Mouse (Mus musculus) central nervous system, embryonic 11.5 days (tissue): ENCODE measurements around the gene Ttc12. TPM values are rescaled to one million over a fixed set of nuclear protein-coding genes. Genes with fewer than 3 reads are reported as not detected.

Source experiments
- polyA plus RNA-seq: library from polyadenylated mRNA; depleted of rRNA; stranded (reverse); fragments of >200 nt; gene quantifications from 2 replicates; pipeline ENCODE4 v1.2.3, GENCODE M21; 2012; rRNA removed

The Ttc12 gene
- polyA plus RNA-seq, result 3.0 and 4.1 TPM in 2 replicates

DNA sequence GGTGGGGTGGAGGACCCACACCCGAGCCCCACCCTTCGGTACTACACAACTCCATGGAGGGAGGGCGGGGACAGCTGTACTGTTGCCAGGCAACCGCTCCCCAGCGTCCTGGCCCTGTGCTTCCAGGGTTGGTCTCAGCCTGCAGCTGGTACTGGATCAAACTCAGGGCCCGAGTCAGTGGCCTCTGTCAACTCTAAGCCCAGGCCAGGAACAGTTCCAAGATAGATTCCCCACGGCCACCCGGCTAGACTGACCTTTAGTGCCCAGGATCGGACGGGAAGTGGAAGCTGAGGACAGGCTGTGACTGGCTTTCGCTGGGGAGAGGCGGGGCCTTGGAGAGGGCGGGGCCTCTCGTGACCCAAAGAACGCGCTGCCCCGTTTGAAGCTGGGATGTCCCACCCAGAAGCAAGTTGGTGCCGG is at the start of gene Ttc12:
TSS of gene Ttc12 (minus strand) at position 334 of the 420 bp plus-strand sequence.

DNA sequence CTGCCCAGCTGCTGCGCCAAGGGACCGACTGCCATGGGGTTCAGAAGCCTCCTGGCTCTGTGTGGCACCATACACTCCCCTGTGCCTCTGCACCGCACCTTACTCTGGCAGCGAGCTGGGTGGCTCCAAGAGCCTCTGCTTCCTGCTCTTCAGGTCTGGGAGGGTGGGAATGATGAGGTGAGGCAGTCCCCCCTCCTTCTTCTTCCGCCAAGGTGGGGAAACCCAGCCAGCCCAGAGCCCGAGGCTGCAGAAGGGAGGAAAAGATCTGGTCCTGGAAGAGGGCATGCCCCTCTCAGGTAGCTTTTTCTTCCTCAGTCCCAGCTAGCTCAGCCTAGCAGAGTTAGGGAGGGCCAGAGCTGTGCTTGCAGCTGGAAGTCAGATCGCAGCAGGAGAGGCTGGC is 59.1 kb downstream of the Ttc12 start, which contains the start of gene Ankk1:
TSS of gene Ankk1 (minus strand) at position 101 of the 400 bp plus-strand sequence.

Other genes with a start within 250 kb of the Ttc12 start
- not detected in 2 replicates for gene Gm4894, start 235.7 kb downstream of the Ttc12 start, polyA plus RNA-seq
- gene Drd2, start 145.6 kb downstream of the Ttc12 start, polyA plus RNA-seq, result 0.70 and 0.71 TPM in 2 replicates
- 0.04 TPM in 1 of 2 replicates, not detected in the other for gene Ankk1, start 59.2 kb downstream of the Ttc12 start, polyA plus RNA-seq